Mouse (Mus musculus): ENCODE measurements around the gene Prr27. TPM values are rescaled to one million over a fixed set of nuclear protein-coding genes. Genes with fewer than 3 reads are reported as not detected.

The Prr27 gene
- not detected for total RNA-seq (2021)
- long read RNA-seq, experiment 1: 0 reads
- long read RNA-seq, experiment 2: 0 reads

GRCm38 (mm10) chr5:87825386-87825785 is at the start of gene Prr27:
Gene Prr27, plus strand, starts transcription at chr5:87825686.
- no peak for DNase-seq

- no peak for DNase-seq
Measured at GRCm38 (mm10) chr5:87782731-87783130, 42.8 kb upstream of the Prr27 start.

- no peak for DNase-seq
Measured at GRCm38 (mm10) chr5:87807782-87808181, 17.7 kb upstream of the Prr27 start, which contains the start of gene Csn1s2b. Gene Csn1s2b, plus strand, starts transcription at chr5:87808082.

- no peak for DNase-seq
Measured at GRCm38 (mm10) chr5:87809253-87809652, 16.2 kb upstream of the Prr27 start.

GRCm38 (mm10) chr5:87855136-87855716 is 29.7 kb downstream of the Prr27 start:
- DNase-seq: no peak

- DNase-seq: no peak
Measured at GRCm38 (mm10) chr5:87870084-87870483, 44.6 kb downstream of the Prr27 start.

- DNase-seq: peak; percentile 13 to 17
Measured at GRCm38 (mm10) chr5:87871423-87871822, 45.9 kb downstream of the Prr27 start.

- DNase-seq: no peak
Measured at GRCm38 (mm10) chr5:87884729-87885128, 59.2 kb downstream of the Prr27 start, which contains the start of gene Odam. Gene Odam, plus strand, starts transcription at chr5:87885029.

Other genes with a start within 250 kb of the Prr27 start
- 1 to 10 TPM in 1 of 2 experiments, under 1 TPM in 1; 0.36 to 4.8 TPM for gene Sult1e1, start 234.1 kb upstream of the Prr27 start, total RNA-seq (2021)
- not detected for gene Csn1s1, start 159.5 kb upstream of the Prr27 start, total RNA-seq (2021)
- gene Csn2, start 126.1 kb upstream of the Prr27 start, total RNA-seq (2021): not detected
- not detected for gene Csn1s2a, start 51.1 kb upstream of the Prr27 start, total RNA-seq (2021)
- not detected for gene Csn1s2b, start 17.6 kb upstream of the Prr27 start, total RNA-seq (2021)
- not detected for gene Odam, start 59.3 kb downstream of the Prr27 start, total RNA-seq (2021)
- not detected for gene Csn3, start 99.9 kb downstream of the Prr27 start, total RNA-seq (2021)
- gene 2310003L06Rik, start 143.8 kb downstream of the Prr27 start, total RNA-seq (2021): not detected
- not detected for gene Gm28434, start 143.8 kb downstream of the Prr27 start, total RNA-seq (2021)
- not detected for gene Cabs1, start 153.8 kb downstream of the Prr27 start, total RNA-seq (2021)
- not detected for gene Smr3a, start 176.9 kb downstream of the Prr27 start, total RNA-seq (2021)

Measured in adrenal gland, postnatal 36 days (tissue).